In the genomic region with DNA sequence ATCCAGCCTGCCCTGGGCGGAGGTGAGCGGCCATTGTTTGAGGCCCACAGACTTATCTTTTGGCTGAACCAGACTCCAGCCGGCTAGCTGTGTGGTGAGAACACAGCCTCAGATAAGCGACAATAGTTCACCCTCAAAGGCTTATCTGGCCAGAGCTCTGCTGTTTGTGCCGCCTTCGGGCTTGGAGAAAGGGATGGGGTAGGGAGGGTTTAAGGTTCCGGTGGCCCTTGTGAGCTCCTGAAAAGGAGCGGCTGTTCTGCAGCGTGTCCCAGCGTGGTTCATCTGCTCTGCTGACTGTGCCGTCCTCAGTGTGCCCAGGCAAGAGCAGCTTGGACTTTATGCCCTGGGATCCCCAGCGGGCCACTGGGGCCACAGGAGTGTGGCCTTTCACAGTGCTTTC, we compare ENCODE assay signal across 1 mouse cellular context.
TF ChIP-seq lines count a peak whose summit lies in the region.

No protein-coding gene starts in this region.

TF ChIP-seq in CH12.LX, 34 proteins besides CTCF, POLR2A, EP300 and RAD21 (continued from another document):
- TF ChIP-seq MYC (IDR thresholded peaks at IDR 0.05; ENCODE audit: low read depth, low read length) (no peak), E2F4 (IDR thresholded peaks at IDR 0.05; ENCODE audit: insufficient replicate concordance, low read depth, low read length) (no peak), MXI1 (IDR thresholded peaks at IDR 0.05; ENCODE audit: low read depth, low read length) (no peak), CHD1 (IDR thresholded peaks at IDR 0.05; ENCODE audit: low read depth, low read length) (no peak), UBTF (IDR thresholded peaks at IDR 0.05; ENCODE audit: low read depth, low read length) (no peak), ZKSCAN1 (IDR thresholded peaks at IDR 0.05; ENCODE audit: borderline replicate concordance, low read depth, low read length) (no peak), MAX (IDR thresholded peaks at IDR 0.05; ENCODE audit: low read length) (no peak)
